11 mouse cellular contexts compared by ENCODE assay signal in the genomic region with DNA sequence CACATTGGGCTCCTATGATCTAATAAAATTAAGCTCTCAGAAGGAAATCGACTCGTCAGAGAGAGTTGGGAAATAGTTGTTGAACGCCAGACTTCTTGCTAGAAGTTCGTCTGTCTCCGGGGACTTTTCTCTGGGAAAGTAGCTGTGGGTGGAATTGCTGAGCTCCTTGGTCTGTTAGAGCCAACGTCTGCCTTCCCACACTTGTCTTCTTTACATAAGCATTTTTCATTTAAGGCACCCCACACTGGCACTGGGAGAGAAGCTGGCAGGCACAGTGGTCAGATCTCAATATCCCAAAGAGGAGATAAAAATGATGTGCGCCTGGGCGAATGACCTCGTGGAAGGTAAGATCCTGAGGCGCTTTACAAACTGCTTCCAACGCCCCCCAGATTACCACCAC.
DNase-seq lines count a peak whose midpoint lies in the region; ATAC-seq lines count a peak whose summit lies in the region.
"Had no signal": no experiment of that assay in that cellular context is flagged by ENCODE, and none has a peak within 500 bp of the region (broad histone marks: within the 10 kb centered on the region; RNA-seq: fewer than 3 reads in every experiment).

No protein-coding gene starts in this region.

- no peak for ATAC-seq in megakaryocyte progenitor cell, adult 5-6 weeks (replicated peaks; ENCODE audit: poor library complexity)

- peak; percentile 5 for DNase-seq in layer of hippocampus, adult 11-12 months (ENCODE audit: low spot score)
- no peak for DNase-seq in layer of hippocampus, postnatal 10 days (ENCODE audit: low spot score in 2 of 2)
- peak; percentile 41 to 70 for DNase-seq in frontal cortex, adult 2 months (ENCODE audit: extremely low spot score in 1 of 2, low spot score in 1 of 2)
- peak; percentile 4 to 62 for DNase-seq in left cerebral cortex, adult 8-10 months (ENCODE audit: low spot score in 2 of 2)
- peak; percentile 13 for DNase-seq in skeletal muscle tissue, adult 2 months (ENCODE audit: low read depth, low spot score)
- DNase-seq in urinary bladder, postnatal 14 days (ENCODE audit: low spot score) = no peak
- DNase-seq: cerebellum, adult 2 months; heart, adult 2 months; kidney, adult 11 months; thymus, postnatal 4 days had no signal

Comparison
In these comparisons a context has a peak if more than half of its experiments do, and no peak if none do; other contexts are left out.
1. DNase-seq: peak in layer of hippocampus, adult 11-12 months (single experiment), frontal cortex, adult 2 months (2 of 2), left cerebral cortex, adult 8-10 months (2 of 2) and skeletal muscle tissue, adult 2 months (single experiment); none in layer of hippocampus, postnatal 10 days (0 of 2) and urinary bladder, postnatal 14 days (single experiment).